Mouse (Mus musculus): ENCODE measurements at regions not wholly inside any gene's neighbourhood (a gene's known extent, or its start where the extent isn't known, plus 50 kb on each side); places are given as distances from the start of the nearest gene placed in this dataset.
"Not testable (repeated sequence)": the region's sequence is repeated elsewhere in the genome, so short reads cannot be mapped to it uniquely, and the experiment has no call there.

DNA sequence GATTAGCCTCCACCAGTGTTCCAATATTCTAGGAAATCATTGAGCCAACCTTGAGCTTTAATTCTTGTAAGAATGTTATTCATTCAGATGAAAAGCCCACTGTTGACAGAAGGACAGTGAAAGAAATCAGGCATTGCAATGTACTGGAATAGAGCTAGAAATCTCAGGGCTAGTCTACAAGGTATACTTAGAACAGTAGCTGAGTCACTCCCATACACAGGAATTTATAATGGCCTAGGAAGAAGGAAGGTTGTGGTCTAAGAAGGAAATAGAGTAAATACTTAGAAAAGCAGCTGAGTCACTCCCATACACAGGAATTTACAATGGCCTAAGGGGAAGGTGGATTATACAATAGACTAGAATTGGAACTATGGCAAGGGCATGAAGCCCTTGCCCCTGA is 174.6 kb downstream of the Fam181b start:
- not testable (repeated sequence) for DNase-seq (ENCODE audit: low spot score in 2 of 2)

DNA sequence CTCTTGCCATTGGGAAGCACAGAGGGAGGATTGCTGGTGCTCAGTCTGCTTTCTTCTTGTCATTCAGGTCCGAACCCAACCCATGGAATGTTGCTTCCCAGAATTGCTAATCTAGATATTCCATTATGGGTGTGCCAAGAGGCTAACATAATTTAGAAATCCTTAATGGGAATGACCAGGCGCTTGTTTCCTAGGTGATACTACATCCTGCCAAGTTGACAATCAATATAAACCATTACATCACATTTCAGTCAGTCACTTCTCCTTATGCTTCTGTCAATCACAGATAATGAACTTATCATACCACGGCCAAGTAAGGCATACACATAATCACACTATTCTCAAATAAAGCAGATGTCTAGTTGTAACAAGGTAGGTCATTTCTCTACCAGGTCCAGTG is 206.1 kb downstream of the Fam181b start:
- DNase-seq (ENCODE audit: low spot score in 2 of 2) = no peak

DNA sequence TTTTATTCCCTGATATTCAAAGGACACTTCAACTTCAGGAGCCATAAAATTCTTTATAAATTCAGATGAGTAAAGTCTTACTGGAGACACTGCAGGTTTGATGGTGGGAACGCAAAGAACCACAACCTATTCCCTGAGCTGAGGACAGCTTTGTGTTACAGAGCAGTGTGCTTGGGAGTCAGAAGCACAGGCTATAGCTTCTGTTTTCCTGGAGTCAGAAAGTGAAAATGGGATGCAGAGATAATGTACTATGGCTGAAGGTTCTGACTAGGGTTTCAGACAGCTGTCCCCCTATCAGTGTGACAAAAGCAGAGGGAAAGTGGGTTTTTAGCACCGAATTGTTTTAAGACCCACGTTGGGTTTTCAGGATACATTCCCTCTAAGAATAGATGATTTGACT is 211.8 kb downstream of the Fam181b start:
- DNase-seq (ENCODE audit: low spot score in 2 of 2) = no peak

DNA sequence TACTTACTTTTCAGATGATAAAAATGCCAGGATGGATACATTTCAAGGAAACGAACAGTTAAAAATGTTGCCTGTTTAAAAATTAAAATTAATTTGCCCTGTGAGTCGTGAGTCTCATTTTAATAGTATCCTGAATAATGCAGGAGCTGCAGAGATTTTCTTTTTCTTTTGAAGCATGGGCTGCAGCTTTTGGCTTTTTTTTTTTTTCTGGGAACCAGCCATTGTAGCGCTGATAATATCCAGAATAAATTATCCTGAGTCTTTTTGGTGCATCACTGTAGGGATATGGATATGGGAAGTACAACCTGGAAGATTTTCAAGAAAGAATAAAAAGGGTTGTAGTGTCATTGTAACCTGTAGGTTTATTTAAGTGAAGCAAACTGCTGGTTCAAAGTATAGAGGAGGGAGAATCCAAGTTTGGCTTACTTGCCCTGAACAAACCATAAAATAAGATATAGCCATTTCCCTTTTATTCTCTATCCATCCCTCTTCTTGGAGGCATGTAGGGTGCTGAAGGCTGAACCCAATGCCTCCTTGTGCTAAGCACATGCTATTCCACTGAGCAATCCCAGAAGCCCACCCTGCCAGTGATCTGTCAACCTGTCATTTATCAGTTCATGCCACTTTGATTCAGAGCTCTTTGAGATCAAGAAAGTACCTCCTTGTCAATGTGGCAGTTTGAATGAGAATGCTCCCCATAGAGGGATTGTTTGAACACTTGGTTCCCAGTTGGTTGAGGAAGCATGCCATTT is 212.5 kb downstream of the Fam181b start:
- DNase-seq (ENCODE audit: low spot score in 2 of 2) = no peak

DNA sequence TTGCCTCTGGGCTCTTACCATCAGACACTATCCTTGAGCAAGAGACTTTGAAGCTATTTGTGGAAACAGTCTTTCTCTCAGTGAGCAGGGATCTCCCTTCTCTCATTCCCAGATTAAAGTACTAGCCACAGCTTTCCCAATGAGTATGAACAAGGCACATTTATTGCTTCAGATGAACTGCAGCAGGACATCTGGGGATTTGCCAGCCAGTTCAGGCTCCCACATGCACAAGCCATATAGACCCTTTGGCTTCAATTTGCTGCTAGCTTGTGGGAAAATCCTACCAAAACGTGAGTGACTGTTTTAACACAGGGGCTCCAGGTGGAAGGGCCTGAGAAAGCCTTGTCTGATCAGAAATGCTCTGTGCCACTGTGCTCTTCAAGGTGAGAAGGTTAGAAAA is 233.1 kb downstream of the Fam181b start:
- DNase-seq (ENCODE audit: low spot score in 2 of 2) = no peak

DNA sequence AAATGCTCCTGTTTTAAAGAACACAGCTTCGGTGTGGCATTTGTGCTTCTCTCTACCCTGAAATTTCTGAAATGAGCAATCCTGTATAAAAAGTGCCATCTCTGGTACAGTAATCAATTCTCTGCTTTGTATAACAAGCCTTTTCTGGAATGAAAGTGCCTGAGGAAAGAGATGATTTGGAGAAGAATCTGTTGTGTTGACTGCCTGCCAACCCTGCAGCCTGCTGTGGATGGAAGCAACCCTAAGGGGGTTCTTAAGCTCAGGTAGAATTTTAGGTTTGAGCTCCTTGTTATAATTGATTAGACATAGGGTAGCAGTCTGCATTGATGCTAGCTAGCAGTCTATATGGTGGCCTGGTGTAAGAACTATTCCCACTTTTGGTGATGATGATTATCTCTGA is 251.7 kb downstream of the Fam181b start:
- no peak for DNase-seq (ENCODE audit: low spot score in 2 of 2)

DNA sequence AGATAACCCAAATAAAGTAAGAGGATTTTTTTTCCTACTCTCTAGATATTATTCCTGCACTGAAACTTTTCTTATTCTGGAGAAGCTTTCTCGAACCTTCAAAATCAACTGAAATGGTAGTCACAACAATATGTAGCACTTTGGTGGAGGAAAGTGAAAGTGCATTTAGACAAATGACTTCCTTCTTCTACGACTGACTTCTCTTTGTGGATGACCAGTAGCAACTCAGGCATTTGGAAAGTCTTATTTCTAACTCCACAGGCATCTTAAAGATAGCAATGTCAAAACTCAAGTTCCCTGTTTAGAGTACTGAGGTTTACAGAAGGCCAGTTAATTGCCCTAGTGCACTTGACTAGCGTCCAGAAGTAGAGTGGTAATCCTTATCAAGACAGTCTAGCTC is 252.5 kb downstream of the Fam181b start:
- no peak for DNase-seq (ENCODE audit: low spot score in 2 of 2)

DNA sequence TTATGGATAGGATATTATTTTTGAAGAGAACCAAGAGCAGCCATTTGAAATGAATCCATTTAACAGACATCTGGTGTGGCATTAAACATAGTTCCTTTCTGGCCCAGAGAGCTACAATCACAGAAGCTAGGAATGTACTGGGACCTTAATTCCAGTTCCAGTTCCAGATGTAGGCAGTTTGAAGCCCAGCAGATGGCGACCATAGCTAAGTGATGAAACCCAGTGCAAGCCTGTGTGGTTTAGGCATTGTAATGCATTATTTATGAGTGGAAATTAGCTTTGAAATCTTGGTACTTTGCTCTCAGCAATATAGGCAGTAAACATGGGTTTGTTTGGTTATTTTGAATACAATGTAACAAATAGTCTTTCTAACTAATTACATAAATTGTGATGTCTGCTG is 256.8 kb downstream of the Fam181b start:
- peak; percentile 13 to 37 for DNase-seq (ENCODE audit: low spot score in 2 of 2)
